Mouse (Mus musculus): ENCODE results near the gene Ooep.

Ooep gene

DNA sequence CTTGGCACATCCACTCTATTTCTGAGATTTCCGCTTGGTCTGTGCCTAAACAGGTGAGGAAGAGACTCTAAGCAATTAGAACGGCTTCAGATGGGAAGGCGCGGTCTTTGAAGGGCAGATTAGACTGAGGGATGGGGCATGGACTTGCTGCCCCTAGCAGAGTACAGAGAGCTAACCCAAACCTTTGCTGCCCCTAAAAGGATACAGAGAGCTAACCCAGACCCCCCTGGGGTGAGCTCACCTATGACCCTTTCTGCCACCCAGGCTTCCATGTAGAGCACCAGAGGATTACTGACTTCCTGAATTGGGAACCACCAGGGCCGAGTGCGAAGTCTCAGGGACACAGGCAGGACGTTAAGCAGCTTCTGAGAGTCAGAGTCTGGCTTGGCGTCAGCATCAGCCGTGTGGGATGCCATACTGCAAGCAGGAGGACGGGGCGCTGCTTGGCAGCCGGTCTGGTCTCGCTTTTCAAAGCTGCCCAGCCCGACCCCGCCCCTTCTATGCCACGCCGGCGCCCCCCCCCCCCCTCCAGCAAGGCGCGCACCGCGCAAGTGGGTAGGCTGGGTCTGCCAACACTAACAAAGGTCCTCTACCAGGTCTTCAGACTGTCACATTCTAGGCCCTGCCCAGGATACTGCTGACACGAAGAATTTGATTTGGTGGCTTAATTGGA is at the start of gene Ooep:
Ooep (minus strand) TSS at position 613 of the 673 bp plus-strand sequence.
- no peak for DNase-seq (ENCODE audit: low read depth)

DNA sequence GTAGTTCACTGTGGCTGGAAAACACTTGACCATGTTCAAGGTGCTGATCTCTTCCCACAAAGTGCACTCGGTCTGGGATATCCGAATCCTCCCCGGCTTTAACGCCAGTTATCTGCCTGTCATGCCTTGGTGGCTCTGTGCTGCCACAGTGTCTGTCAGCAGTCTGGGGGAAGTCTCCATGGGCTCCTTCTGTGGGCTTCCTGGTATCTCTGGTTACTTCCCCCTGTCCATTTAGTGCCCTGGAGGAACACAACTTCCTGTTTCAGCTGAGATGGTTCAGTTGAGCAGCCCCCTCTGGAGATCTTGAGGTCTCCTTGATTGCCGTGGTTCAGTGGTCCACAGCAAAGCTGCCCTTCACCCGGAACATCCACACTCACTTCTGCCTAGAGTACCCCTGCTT is 49.7 kb upstream of the Ooep start:
- DNase-seq (ENCODE audit: low read depth) = peak; percentile 36

- DNase-seq (ENCODE audit: low read depth) = peak; percentile 75
Measured at GRCm38 (mm10) chr9:78427362-78427781, 48.8 kb upstream of the Ooep start.

DNA sequence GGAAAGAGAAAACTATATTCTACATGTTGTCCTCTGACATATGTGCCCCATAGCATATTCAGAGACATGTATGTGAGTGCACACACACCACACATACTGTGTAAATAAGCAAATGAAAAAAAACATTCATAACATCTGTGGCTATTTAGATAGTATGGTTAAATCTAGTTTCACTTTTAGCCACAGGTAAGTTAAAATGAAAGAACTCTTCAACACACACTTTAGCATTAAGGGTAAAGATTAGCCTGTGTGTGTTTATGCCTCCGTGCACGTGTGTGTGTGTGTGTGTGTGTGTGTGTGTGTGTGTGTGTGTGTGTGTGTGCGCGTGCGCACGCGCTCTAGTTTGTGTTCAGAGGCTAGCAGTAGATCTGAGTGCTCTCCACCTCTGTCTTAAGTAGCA is 23.1 kb upstream of the Ooep start:
- DNase-seq (ENCODE audit: low read depth) = no peak

- DNase-seq (ENCODE audit: low read depth) = no peak
Measured at GRCm38 (mm10) chr9:78400570-78400969, 22.0 kb upstream of the Ooep start.

- no peak for DNase-seq (ENCODE audit: low read depth)
Measured at GRCm38 (mm10) chr9:78396517-78396916, 18.0 kb upstream of the Ooep start.

- peak; percentile 62 for DNase-seq (ENCODE audit: low read depth)
Measured at GRCm38 (mm10) chr9:78395630-78396351, 17.3 kb upstream of the Ooep start, which contains the start of gene Ddx43. Gene Ddx43, plus strand, starts transcription at chr9:78395777.

- DNase-seq (ENCODE audit: low read depth) = no peak
Measured at GRCm38 (mm10) chr9:78395244-78395629, 16.7 kb upstream of the Ooep start.

GRCm38 (mm10) chr9:78394602-78395001 is 16.1 kb upstream of the Ooep start:
- DNase-seq (ENCODE audit: low read depth) = no peak

DNA sequence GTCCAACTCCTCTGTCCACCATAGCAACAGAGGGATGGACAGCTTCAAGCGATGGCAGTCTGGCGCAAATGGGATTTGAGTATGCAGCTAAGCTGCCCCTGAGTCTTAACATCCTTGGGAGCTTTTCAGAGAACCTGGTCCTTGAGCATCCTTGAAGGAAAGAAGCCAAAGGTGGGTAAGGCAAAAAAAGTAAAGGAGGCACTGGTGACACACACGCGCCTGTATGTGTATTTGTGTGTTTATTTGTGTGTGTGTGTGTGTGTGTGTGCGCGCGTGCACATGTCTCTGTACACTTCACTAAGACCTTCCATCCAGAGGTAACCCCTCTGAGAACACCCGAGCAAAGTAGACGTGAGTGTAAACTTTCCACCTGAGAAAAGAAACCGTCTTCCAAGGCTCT is 15.2 kb upstream of the Ooep start:
- no peak for DNase-seq (ENCODE audit: low read depth)

DNA sequence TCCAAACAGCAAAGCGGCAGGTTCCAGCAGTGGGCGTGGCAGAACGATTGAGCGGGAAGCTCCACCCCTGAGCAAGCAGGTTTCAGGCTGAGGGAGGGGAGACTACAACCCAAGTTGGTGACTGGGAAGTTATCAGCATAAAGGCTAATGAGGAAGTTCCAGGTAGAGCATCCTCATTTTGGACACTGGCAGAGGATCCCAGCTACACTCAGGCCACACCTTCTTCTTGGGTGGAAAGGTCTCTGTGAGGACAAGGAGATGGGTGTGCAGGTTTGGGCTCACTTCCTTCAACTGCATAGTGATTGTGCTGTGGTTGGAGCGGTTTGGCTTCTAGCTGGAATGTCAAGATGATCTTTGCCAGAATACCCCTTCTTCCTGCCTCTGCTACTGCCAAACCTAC is 11.5 kb upstream of the Ooep start:
- no peak for DNase-seq (ENCODE audit: low read depth)

GRCm38 (mm10) chr9:78386947-78387346 is 8.4 kb upstream of the Ooep start:
- DNase-seq (ENCODE audit: low read depth) = no peak

GRCm38 (mm10) chr9:78385893-78386292 is 7.4 kb upstream of the Ooep start:
- no peak for DNase-seq (ENCODE audit: low read depth)

GRCm38 (mm10) chr9:78377546-78377945 is 979 bp downstream of the Ooep start:
- DNase-seq (ENCODE audit: low read depth) = no peak

- DNase-seq (ENCODE audit: low read depth) = no peak
Measured at GRCm38 (mm10) chr9:78375486-78375885, 3.0 kb downstream of the Ooep start.

- no peak for DNase-seq (ENCODE audit: low read depth)
Measured at GRCm38 (mm10) chr9:78374885-78375389, 3.6 kb downstream of the Ooep start.

DNA sequence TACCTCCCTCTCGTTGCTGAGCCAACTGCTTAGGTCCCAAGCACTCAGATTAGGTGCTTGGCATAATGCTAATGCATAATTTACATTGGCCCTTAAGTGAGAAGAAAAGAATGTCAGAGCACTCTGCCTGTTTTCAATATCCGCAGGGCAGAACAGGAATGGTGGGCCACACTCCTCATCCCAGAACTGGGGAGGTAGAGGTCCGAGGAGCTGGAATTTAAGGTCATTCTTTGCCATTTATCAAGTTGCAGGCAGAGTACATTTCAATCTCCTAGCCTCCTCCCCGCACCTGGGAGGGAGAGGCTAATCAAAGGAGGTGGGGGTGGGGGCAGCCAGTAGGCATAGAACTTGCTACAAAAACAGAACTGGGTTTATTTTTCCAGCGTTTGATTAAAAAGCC is 4.1 kb downstream of the Ooep start:
- DNase-seq (ENCODE audit: low read depth) = no peak

- DNase-seq (ENCODE audit: low read depth) = no peak
Measured at GRCm38 (mm10) chr9:78372827-78373504, 5.6 kb downstream of the Ooep start.

GRCm38 (mm10) chr9:78371441-78371840 is 7.1 kb downstream of the Ooep start:
- no peak for DNase-seq (ENCODE audit: low read depth)

GRCm38 (mm10) chr9:78369786-78370185 is 8.7 kb downstream of the Ooep start:
- no peak for DNase-seq (ENCODE audit: low read depth)

DNA sequence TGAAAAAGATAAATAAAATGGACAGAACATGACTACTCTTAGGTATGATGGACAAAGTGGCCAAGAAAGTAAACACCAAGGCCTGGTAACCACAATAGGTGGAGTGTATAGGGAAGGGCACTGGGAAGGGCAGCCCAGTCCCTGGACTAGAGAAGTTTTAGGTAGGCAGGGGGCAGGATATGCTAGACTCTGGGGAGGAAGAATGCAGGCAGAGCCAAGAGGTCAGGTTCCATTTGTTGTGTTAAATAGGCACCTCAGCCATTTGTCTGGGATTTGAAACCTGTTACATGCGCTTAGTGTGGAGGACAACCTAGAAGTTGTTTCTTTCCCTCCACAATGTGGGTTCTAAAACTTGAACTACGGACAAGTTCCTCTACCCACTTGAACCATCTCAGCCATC is 9.2 kb downstream of the Ooep start:
- DNase-seq (ENCODE audit: low read depth) = no peak

- no peak for DNase-seq (ENCODE audit: low read depth)
Measured at GRCm38 (mm10) chr9:78368671-78369293, 9.7 kb downstream of the Ooep start.

All from naive thymus-derived CD4-positive, alpha-beta T cell, adult 2 months (primary cell).